Mouse (Mus musculus) embryonic facial prominence, embryonic 14.5 days (tissue): ENCODE measurements around the gene Mup9. TPM values are rescaled to one million over a fixed set of nuclear protein-coding genes. Genes with fewer than 3 reads are reported as not detected.
"Not testable (repeated sequence)": the region's sequence is repeated elsewhere in the genome, so short reads cannot be mapped to it uniquely, and the experiment has no call there.

Experiments used
- ATAC-seq: fragments of 200-750 bp; cut with Nextera tagmentation; 2 replicates; pipeline ENCODE4 v1.8.0; 2017; ENCODE audit warnings: low read depth, moderate number of reproducible peaks, moderate TSS enrichment
- DNase-seq: peaks from one replicate; pipeline ENCODE4 v3.0.0-alpha.2; 2015; ENCODE audit warnings: low spot score
- H3K27ac ChIP-seq: fragments of 300-500 bp; sonication (generic); replicated peaks from 2 replicates; pipeline ENCODE4 v1.5.1; 2014; ENCODE audit warnings: low read depth, mild to moderate bottlenecking, low read length, moderate library complexity
- H3K27me3 ChIP-seq: fragments of 300-500 bp; sonication (generic); replicated peaks from 2 replicates; pipeline ENCODE4 v1.6.1; 2014; ENCODE audit warnings: low read length; ENCODE audit not compliant: control insufficient read depth, insufficient read depth
- H3K36me3 ChIP-seq: fragments of 300-500 bp; sonication (generic); 2 replicates; pipeline ENCODE4 v1.6.1; 2014; ENCODE audit warnings: low read length, mixed read lengths; ENCODE audit not compliant: control insufficient read depth, insufficient read depth
- H3K4me1 ChIP-seq: fragments of 300-500 bp; sonication (generic); 2 replicates; pipeline ENCODE4 v1.6.1; 2014; ENCODE audit warnings: antibody characterized with exemption, low read length; ENCODE audit not compliant: control insufficient read depth, insufficient read depth
- H3K4me2 ChIP-seq: fragments of 300-500 bp; sonication (generic); 2 replicates; pipeline ENCODE4 v1.6.1; 2014; ENCODE audit warnings: low read depth, mild to moderate bottlenecking, low read length, moderate library complexity, mixed read lengths
- H3K4me3 ChIP-seq: fragments of 300-500 bp; sonication (generic); 2 replicates; pipeline ENCODE4 v1.5.1; 2014; ENCODE audit warnings: low read depth, mild to moderate bottlenecking, low read length
- H3K9ac ChIP-seq: fragments of 300-500 bp; sonication (generic); 2 replicates; pipeline ENCODE4 v1.6.1; 2014; ENCODE audit warnings: low read depth, mild to moderate bottlenecking, low read length, moderate library complexity, mixed read lengths
- H3K9me3 ChIP-seq: fragments of 300-500 bp; sonication (generic); 2 replicates; pipeline ENCODE4 v1.6.1; 2016; ENCODE audit warnings: low read length; ENCODE audit not compliant: control insufficient read depth
- WGBS: fragments of 180-500 bp; shearing (Covaris S2); extraction: QIAGEN DNeasy Blood & Tissue Kit; methylation state at CpG from one replicate; pipeline ENCODE4 v1.1.7; 2014; 5-methylcytosine and 5-hydroxymethylcytosine counted together
- polyA plus RNA-seq: library from polyadenylated mRNA; unstranded; fragments of >200 nt; fragmentation: Nextera tagmentation; extraction: Ambion mirVana; gene quantifications from 2 replicates; pipeline ENCODE4 v1.2.1, GENCODE M21; 2014

Mup9 gene
- 0.50 TPM in 1 of 2 replicates, not detected in the other for polyA plus RNA-seq

GRCm38 (mm10) chr4:60421852-60422251, at the start of gene Mup9:
Mup9 (minus strand) TSS chr4:60421952.
- H3K27me3 ChIP-seq, H3K36me3 ChIP-seq, H3K9ac ChIP-seq, H3K4me3 ChIP-seq, H3K9me3 ChIP-seq, ATAC-seq, H3K4me2 ChIP-seq, DNase-seq, H3K4me1 ChIP-seq, H3K27ac ChIP-seq: not testable (repeated sequence)
- 85% methylated on average over 3 of the region's 3 CpGs for WGBS

Other genes starting within 250 kb of the Mup9 start
- 0.31 TPM in 1 of 2 replicates, not detected in the other for gene Mup8, start 199.4 kb downstream of the Mup9 start, polyA plus RNA-seq
- gene Mup1, start 80.0 kb upstream of the Mup9 start, polyA plus RNA-seq = not detected in 2 replicates
- gene Mup10, start 160.2 kb upstream of the Mup9 start, polyA plus RNA-seq = not detected in 2 replicates
- gene Mup11, start 240.5 kb upstream of the Mup9 start, polyA plus RNA-seq = not detected in 2 replicates